Mouse (Mus musculus): ENCODE results near the gene Tbce. TPM values are rescaled to one million over a fixed set of nuclear protein-coding genes. Genes with fewer than 3 reads are reported as not detected.

Tbce gene
- total and polyA plus RNA-seq, 3 experiments = 27.2 to 82.1 (median 54.4) TPM

DNA sequence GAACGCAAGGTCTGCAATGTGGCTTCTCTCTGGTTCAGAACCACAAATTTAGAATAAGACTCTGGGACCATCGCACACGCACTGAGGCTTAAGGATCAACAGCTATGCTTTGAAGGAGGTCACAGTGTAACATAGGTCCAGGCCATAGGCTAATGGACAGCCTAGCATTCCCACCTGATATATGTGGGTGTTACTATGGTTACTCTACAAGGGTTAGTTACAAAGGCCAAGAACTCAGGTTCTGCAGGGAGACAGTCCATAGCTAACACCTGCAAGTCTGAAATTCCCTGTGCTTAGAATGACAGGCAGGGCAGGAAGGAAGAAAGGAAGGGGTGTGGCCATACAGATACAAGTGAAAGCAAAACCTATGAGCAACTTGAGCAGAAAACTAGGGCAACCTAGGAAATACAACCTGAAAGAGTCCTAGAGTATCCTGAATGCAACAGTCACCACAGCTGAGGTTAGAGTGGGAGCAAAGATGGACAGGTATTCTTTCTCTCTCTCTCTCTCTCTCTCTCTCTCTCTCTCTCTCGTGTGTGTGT lies 27.9 kb downstream of the Tbce start:
- Histone ChIP-seq H3K9ac (ENCODE audit: insufficient read depth, low read depth) (no peak overlapping the region), H3K36me3 (replicated peaks in 1 of 2; ENCODE audit: control insufficient read depth in 1 of 2, insufficient read depth in 1 of 2, low read length in 1 of 2) (peaks cover 52 to 85% of the 10 kb centered on the region in 2 experiments), H3K4me3 (replicated peaks in 1 of 3; ENCODE audit: low read depth in 2 of 3, low read length in 2 of 3, poor library complexity in 1 of 3) (no peak overlapping the region), H3K9me3 (replicated peaks; ENCODE audit: low read length) (no peaks in the 10 kb centered on the region), H3K4me1 (ENCODE audit: control insufficient read depth in 1 of 2, insufficient read depth in 2 of 2) (peaks cover 3 to 9% of the 10 kb centered on the region in 2 experiments; a peak in 2 of 4 replicates), H3K27ac (ENCODE audit: insufficient read depth, low read depth) (no peak overlapping the region), H3K79me2 (replicated peaks; ENCODE audit: control insufficient read depth, extremely low read depth, insufficient read depth, poor library complexity, severe bottlenecking) (no peaks in the 10 kb centered on the region; the same call in 1 of the 2 replicates), H3K27me3 (replicated peaks) (no peaks in the 10 kb centered on the region), H3K4me2 (ENCODE audit: insufficient read depth, low read depth, poor library complexity, severe bottlenecking) (no peak overlapping the region)
- no peak for DNase-seq (ENCODE audit: extremely low read depth)
- dilution Hi-C loops (cut with MboI; ENCODE audit: extremely low pct_ligation_motif_present, extremely low pct_unique_long_range_greater_than_20kb, low sequenced_read_pairs) = no loop called here
- no peak for TF ChIP-seq USF1 (IDR thresholded peaks at IDR 0.05; ENCODE audit: low read depth, low read length)
- no peak for TF ChIP-seq HCFC1 (IDR thresholded peaks at IDR 0.05; ENCODE audit: low read depth, low read length)
- in situ Hi-C loops (cut with MboI; ENCODE audit: low pct_ligation_motif_present, low pct_unique_long_range_greater_than_20kb, low sequenced_read_pairs) = no loop called here

- Histone ChIP-seq H3K9ac (ENCODE audit: insufficient read depth, low read depth) (no peak overlapping the region), H3K4me1 (ENCODE audit: control insufficient read depth in 1 of 2, insufficient read depth in 2 of 2) (no peaks in the 10 kb centered on the region), H3K36me3 (replicated peaks in 1 of 2; ENCODE audit: control insufficient read depth in 1 of 2, insufficient read depth in 1 of 2, low read length in 1 of 2) (peaks cover 63 to 87% of the 10 kb centered on the region in 2 experiments), H3K79me2 (replicated peaks; ENCODE audit: control insufficient read depth, extremely low read depth, insufficient read depth, poor library complexity, severe bottlenecking) (no peaks in the 10 kb centered on the region), H3K27ac (ENCODE audit: insufficient read depth, low read depth) (no peak overlapping the region), H3K4me3 (replicated peaks in 1 of 3; ENCODE audit: low read depth in 2 of 3, low read length in 2 of 3, poor library complexity in 1 of 3) (no peak overlapping the region), H3K9me3 (replicated peaks; ENCODE audit: low read length) (no peaks in the 10 kb centered on the region), H3K4me2 (ENCODE audit: insufficient read depth, low read depth, poor library complexity, severe bottlenecking) (no peak overlapping the region), H3K27me3 (replicated peaks) (no peaks in the 10 kb centered on the region)
- TF ChIP-seq POLR2AphosphoS2 (IDR thresholded peaks at IDR 0.05; ENCODE audit: low read depth, low read length) = no peak
- TF ChIP-seq RCOR1 (conservative IDR thresholded peaks at IDR 0.05; ENCODE audit: low read depth, low read length) = no peak
- TF ChIP-seq CTCF (conservative IDR thresholded peaks at IDR 0.05 in 1 of 2, IDR thresholded peaks at IDR 0.05 in 1 of 2; ENCODE audit: low read depth in 2 of 2, low read length in 2 of 2) = no peak
- TF ChIP-seq ZMIZ1 (IDR thresholded peaks at IDR 0.05; ENCODE audit: low read depth, low read length) = no peak
- no peak for TF ChIP-seq CHD2 (IDR thresholded peaks at IDR 0.05; ENCODE audit: low read length)
- TF ChIP-seq ZNF384 (IDR thresholded peaks at IDR 0.05; ENCODE audit: low read depth, low read length) = no peak
- no peak for TF ChIP-seq IRF4 (IDR thresholded peaks at IDR 0.05; ENCODE audit: low read depth, low read length)
- TF ChIP-seq USF1 (IDR thresholded peaks at IDR 0.05; ENCODE audit: low read depth, low read length) = no peak
- no peak for TF ChIP-seq HCFC1 (IDR thresholded peaks at IDR 0.05; ENCODE audit: low read depth, low read length)
- TF ChIP-seq ETS1 (conservative IDR thresholded peaks at IDR 0.05; ENCODE audit: low read depth, low read length) = no peak
- TF ChIP-seq MAX (IDR thresholded peaks at IDR 0.05; ENCODE audit: low read length) = no peak
- no peak for TF ChIP-seq ZKSCAN1 (IDR thresholded peaks at IDR 0.05; ENCODE audit: borderline replicate concordance, low read depth, low read length)
- no peak for TF ChIP-seq USF2 (conservative IDR thresholded peaks at IDR 0.05; ENCODE audit: low read depth, low read length)
- no peak for TF ChIP-seq TBP (conservative IDR thresholded peaks at IDR 0.05; ENCODE audit: low read depth, low read length)
- TF ChIP-seq MAFK (IDR thresholded peaks at IDR 0.05; ENCODE audit: insufficient replicate concordance, low read length) = no peak
- no peak for TF ChIP-seq SMC3 (IDR thresholded peaks at IDR 0.05; ENCODE audit: low read depth, low read length)
- TF ChIP-seq ELF1 (IDR thresholded peaks at IDR 0.05; ENCODE audit: low read depth, low read length) = no peak
- no peak for TF ChIP-seq NELFE (IDR thresholded peaks at IDR 0.05; ENCODE audit: low read depth, low read length)
- no peak for TF ChIP-seq SIN3A (IDR thresholded peaks at IDR 0.05; ENCODE audit: low read length)
- TF ChIP-seq TCF12 (IDR thresholded peaks at IDR 0.05; ENCODE audit: low read depth, low read length) = no peak
- in situ Hi-C loops (cut with MboI; ENCODE audit: low pct_ligation_motif_present, low pct_unique_long_range_greater_than_20kb, low sequenced_read_pairs) = no loop called here
- no peak for DNase-seq (ENCODE audit: extremely low read depth)
- dilution Hi-C loops (cut with MboI; ENCODE audit: extremely low pct_ligation_motif_present, extremely low pct_unique_long_range_greater_than_20kb, low sequenced_read_pairs) = no loop called here
Measured at GRCm38 (mm10) chr13:14006056-14006455, 33.4 kb downstream of the Tbce start.
